Mouse (Mus musculus) kidney, adult 8-10 months (tissue): Measurements from ENCODE around the gene Lgals1.

Experiments
- DNase-seq, 2 experiments: peaks; one replicate each; pipeline ENCODE4 v3.0.0; 2022

Lgals1 gene

DNA sequence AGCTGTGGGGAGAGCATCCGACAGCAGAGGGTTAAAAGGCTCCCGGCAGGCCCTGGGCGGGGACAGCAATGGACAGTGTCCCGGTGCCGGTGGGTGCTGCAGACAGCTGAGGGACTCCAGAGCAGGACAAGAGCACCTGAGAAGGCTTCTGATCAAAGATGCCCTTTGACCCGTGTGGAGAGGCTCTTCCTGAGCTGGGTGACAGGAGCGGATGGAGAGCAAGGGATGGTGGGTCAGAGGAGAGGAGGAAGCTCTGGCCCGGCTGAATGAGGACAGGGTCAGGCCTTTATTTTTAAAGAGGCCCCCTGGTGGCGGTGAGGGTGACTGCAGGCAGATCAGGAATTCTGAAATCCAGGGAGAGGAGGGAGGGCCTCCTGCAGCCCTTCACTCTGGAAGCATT lies 16.1 kb downstream of the Lgals1 start:
- DNase-seq: peak; percentile 68 to 82

- no peak for DNase-seq
Observed at GRCm38 (mm10) chr15:78946232-78946631, 19.7 kb downstream of the Lgals1 start.

GRCm38 (mm10) chr15:78947657-78948056 lies 21.1 kb downstream of the Lgals1 start, which contains the start of gene Triobp:
Triobp (plus strand) TSS chr15:78947724.
- DNase-seq: peak; percentile 86 to 88

DNA sequence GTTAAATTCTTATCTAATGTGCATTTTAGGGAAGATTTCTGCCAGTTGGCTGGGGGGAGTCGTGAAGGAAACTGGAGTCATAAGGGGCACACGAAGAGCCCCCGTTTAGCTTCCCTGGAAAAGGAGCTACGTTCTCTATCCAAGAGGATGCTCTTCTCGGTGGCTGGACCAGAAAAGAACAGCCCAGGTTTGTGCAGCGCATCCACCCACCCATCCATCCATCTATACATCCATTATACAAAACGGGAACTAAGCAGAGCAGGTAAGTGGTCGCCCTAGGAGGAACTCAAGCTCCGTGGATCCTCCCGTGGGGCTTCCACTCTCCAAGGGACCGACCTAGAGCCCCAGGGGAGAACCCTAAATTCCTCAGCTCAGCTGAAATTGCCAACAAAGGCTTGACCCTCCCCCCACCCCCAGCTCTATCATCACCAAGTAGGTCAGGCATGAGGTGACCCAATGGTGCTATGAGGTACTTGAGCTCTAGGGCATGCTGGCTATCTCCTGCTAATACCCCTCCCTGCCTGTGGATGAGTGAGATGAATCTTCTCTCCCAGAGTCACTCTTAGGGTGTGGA lies 21.7 kb downstream of the Lgals1 start:
- DNase-seq: no peak

DNA sequence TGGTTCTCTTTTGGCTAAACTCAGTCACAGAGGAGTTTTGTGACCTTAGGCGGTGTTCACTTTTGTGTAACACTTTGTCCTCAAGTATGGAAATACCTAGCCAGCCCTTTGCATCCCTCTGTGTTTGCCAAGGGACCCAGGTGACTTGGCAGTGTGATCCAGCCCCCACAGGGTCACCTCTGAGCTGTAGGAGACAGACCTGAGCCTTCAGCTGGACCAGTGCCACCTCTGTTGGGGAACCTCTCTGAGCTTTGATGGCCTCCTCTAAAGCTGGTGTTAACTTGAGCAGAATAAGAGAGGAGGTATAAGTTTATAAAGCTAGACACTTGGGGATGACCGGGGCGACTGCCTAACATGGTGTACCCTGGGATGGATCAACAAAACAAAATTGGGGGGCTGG lies 22.4 kb downstream of the Lgals1 start:
- DNase-seq: no peak

DNA sequence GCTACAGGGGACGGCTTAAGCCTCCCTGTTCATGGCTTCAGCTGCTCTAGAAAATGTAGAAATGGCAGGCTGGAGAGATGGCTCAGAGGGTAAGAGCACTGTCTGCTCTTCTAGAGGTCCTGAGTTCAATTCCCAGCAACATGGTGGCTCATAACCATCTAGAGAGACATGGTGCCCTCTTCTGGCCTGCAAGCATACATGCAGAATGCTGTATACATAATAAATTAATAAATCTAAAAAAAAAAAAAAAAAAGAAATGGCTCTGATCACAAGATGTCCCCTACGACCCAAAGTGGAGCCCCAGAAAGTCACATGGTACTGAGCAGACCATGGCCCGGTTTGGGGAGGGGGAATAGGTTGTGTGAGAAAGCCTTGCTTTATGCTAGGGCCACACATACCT lies 29.1 kb downstream of the Lgals1 start:
- DNase-seq: no peak

DNA sequence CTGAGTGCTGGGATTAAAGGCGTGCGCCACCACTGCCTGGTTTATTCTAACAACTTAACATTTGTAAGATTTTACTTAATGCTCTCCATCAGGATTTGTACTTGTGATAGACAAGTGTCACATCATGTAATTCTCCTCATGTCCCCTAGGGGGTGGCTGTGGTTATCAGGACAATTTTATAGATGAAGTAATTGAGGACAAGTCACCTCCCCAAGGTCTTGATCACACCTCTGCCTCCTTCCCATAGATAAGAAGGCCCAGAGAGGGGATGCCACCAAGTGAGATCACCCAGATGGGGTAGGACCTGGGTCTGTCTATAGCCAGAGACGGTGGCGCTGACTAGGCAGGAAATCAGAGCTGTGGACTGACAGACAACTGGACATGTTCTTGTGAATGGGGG lies 29.8 kb downstream of the Lgals1 start:
- DNase-seq: no peak

DNA sequence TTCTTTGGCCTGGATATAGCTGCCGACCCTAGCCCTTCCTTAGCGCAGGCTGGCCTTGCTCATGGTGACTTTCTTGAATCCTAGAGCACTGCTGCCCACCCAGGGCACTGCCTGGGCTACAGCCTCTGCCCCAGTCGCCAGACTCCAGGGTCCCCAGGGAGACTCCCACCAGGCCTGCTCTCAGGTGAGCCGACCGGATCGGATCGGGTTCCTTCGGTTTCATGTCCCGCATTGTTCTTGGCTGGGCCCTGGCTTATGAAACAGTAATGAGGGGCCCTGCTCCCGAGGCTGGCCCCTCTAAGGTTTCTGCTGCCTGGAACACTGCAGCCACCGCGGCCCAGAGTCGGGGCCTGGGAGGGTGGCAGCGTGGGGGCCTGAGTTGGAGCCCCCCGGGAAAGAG lies 30.5 kb downstream of the Lgals1 start:
- no peak for DNase-seq

DNA sequence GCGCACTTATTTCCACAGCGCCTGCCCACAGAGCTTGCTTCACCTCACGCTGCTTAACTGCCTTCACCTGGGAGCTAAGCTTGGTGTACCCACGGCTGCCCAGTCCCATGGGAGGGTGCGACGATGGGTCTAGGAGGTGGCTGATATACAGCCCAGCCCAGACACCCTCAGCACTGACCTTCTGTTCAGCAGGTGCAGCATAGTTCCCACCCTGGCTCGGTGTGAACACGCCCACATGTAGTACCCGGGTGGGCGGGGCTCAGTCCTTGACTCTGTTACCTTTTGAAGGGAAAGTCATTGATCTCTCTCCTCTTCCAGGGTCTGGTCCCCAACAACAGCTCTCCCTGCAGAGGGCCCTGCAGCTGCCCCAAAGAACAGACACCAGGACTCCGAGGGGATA lies 33.0 kb downstream of the Lgals1 start:
- DNase-seq: no peak

DNA sequence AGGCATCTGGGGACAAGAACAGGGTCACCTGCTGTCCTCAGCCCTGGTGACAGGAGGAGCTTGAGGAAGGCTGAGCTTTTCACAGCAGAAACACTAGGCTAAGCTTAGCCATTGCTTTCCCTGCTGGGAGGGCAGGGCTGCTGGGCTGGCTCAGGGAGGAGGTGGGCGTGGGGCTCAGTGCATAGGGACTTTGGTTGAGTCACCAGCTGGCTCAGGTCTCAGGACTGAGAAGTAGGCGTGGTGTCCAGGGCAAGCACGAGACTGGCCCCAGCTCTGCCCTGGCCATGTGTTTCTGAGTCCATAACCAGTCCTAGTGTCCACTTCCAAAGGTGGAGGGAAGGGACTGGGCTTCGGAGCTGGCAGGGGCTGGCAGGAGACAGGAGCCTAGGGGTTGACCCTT lies 33.6 kb downstream of the Lgals1 start:
- no peak for DNase-seq

DNA sequence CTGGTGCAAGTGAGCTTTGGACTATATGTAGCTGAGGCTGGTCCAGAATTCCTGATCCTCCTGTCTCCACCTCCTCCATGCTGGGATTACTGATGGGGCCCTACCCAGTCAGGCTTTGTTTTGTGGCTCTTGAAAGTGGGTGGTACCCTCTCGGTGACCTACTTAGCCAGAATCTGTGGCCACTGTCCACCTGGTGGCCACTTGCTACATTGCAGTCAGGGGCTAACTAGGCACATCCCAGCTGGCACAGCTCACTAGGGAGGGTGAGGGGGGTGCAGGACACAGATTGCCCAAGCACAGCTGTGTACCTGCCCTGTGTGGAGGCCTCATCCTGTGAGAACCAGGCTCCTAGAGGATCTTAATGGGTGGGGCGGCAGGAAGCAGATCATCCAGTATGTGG lies 36.4 kb downstream of the Lgals1 start:
- DNase-seq: peak; percentile 46 to 68

- DNase-seq: no peak
Observed at GRCm38 (mm10) chr15:78971626-78972025, 45.1 kb downstream of the Lgals1 start.

GRCm38 (mm10) chr15:78973950-78974349 lies 47.4 kb downstream of the Lgals1 start:
- no peak for DNase-seq

- DNase-seq: no peak
Observed at GRCm38 (mm10) chr15:78977676-78978159, 51.2 kb downstream of the Lgals1 start.

DNA sequence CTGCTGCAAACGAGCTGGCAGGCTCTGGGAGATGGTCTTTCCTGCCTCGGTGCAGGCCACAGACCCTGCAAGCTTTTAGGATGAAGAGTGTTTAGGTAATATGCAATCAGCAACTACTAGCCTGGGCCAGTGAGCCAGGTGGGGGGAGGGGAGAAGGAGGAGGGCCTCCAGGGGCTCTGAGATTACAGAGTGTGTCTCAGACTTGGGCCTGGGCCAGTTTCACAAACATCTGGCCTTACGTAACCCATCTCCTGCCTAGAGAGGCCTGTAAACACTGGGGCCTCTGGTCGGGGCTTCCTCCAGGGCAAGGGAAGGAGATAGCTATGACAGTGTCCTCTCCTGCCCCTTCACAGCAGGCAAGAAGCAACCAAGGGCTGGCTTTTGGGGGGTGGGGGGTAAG lies 52.4 kb downstream of the Lgals1 start:
- peak; percentile 51 to 58 for DNase-seq
